Mouse (Mus musculus) forebrain, embryonic 14.5 days (tissue): Measurements from ENCODE around the gene Slc15a3. TPM values are rescaled to one million over a fixed set of nuclear protein-coding genes. Genes with fewer than 3 reads are reported as not detected.

ENCODE experiments used
- ATAC-seq: fragments of 200-750 bp; cut with Nextera tagmentation; 2 replicates; pipeline ENCODE4 v1.8.0; 2017; ENCODE audit warnings: mild to moderate bottlenecking, moderate library complexity
- DNase-seq: peaks from one replicate; pipeline ENCODE4 v3.0.0-alpha.2; 2015; ENCODE audit warnings: low spot score
- H3K27ac ChIP-seq: fragments of 300-500 bp; sonication (generic); 2 replicates; pipeline ENCODE4 v1.5.1; 2014; ENCODE audit warnings: low read depth, mild to moderate bottlenecking, control low read depth, low read length, moderate library complexity
- H3K27me3 ChIP-seq: fragments of 300-500 bp; sonication (generic); replicated peaks from 2 replicates; pipeline ENCODE4 v1.6.1; 2014; ENCODE audit warnings: low read length, control low read depth, mixed read lengths; ENCODE audit not compliant: control insufficient read depth, insufficient read depth
- H3K36me3 ChIP-seq: fragments of 300-500 bp; sonication (generic); 2 replicates; pipeline ENCODE4 v1.6.1; 2014; ENCODE audit warnings: low read length, control low read depth; ENCODE audit not compliant: control insufficient read depth, insufficient read depth
- H3K4me1 ChIP-seq: fragments of 300-500 bp; sonication (generic); 2 replicates; pipeline ENCODE4 v1.6.1; 2014; ENCODE audit warnings: antibody characterized with exemption, low read length, control low read depth; ENCODE audit not compliant: control insufficient read depth, insufficient read depth
- H3K4me2 ChIP-seq: fragments of 300-500 bp; sonication (generic); 2 replicates; pipeline ENCODE4 v1.6.1; 2014; ENCODE audit warnings: mild to moderate bottlenecking, control low read depth, low read length
- H3K4me3 ChIP-seq: fragments of 300-500 bp; sonication (generic); 2 replicates; pipeline ENCODE4 v1.5.1; 2014; ENCODE audit warnings: low read depth, low read length, control low read depth
- H3K9ac ChIP-seq: fragments of 300-500 bp; sonication (generic); 2 replicates; pipeline ENCODE4 v1.6.1; 2014; ENCODE audit warnings: mild to moderate bottlenecking, low read length, control low read depth, moderate library complexity
- H3K9me3 ChIP-seq: fragments of 300-500 bp; sonication (generic); replicated peaks from 2 replicates; pipeline ENCODE4 v1.6.1; 2016; ENCODE audit warnings: low read length, control low read depth, mixed read lengths; ENCODE audit not compliant: control insufficient read depth
- WGBS: fragments of 180-500 bp; shearing (Covaris S2); extraction: QIAGEN DNeasy Blood & Tissue Kit; methylation state at CpG from one replicate; pipeline ENCODE4 v1.1.7; 2014; 5-methylcytosine and 5-hydroxymethylcytosine counted together
- polyA plus RNA-seq: library from polyadenylated mRNA; unstranded; fragments of >200 nt; fragmentation: Nextera tagmentation; extraction: Ambion mirVana; gene quantifications from 2 replicates; pipeline ENCODE4 v1.2.1, GENCODE M21; 2014

Gene Slc15a3
- polyA plus RNA-seq, 1 experiment from 2014 or later: 0.34 TPM

DNA sequence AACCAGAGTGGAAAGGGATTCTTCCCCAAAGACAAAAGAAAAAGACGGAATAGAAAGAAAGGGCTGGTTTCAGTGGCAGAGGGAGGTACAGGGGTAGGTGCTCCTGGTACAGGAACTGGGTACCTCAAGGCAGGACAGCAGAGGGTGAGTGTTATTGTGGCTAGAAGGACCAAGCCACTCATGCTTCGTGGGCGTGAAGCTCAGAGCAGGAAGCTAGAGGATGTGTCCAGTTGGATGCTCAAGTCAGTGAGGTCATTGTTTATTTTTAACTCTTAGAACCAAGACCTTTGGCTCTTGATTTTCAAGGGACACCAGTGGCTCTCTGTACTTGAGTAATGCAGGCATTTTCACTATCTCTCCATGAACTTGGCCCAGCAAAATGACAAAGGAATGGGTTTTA, 7.5 kb upstream of the Slc15a3 start:
- no peak overlapping the region for H3K4me2 ChIP-seq
- no peaks in the 10 kb centered on the region for H3K9me3 ChIP-seq
- H3K36me3 ChIP-seq: no peaks in the 10 kb centered on the region
- DNase-seq: no peak
- no peak overlapping the region for H3K27ac ChIP-seq
- H3K9ac ChIP-seq: no peak overlapping the region
- 94% methylated on average over 3 of the region's 3 CpGs for WGBS
- no peak for ATAC-seq
- H3K27me3 ChIP-seq: no peaks in the 10 kb centered on the region
- H3K4me3 ChIP-seq: no peak overlapping the region
- no peaks in the 10 kb centered on the region for H3K4me1 ChIP-seq

DNA sequence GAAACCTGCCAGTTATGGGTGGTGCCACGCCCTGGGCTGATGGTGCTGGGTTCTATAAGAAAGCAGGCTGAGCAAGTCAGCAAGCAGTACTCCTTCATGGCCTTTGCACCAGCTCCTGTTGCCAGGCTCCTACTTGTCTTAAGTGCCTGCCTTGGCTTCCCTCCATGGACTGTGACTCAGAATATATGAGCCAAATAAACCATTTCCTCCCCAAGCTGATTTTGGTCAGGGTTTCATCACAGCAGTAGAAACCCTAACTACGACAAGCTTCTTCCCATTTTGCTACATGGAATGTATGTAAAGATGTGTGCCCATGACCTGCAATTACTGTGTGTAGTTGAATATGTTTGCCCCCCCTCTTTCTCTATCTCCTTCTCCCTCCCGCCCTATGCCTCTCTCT, 5.9 kb upstream of the Slc15a3 start:
- Histone ChIP-seq H3K36me3 (no peaks in the 10 kb centered on the region), H3K4me2 (no peak overlapping the region), H3K4me1 (no peaks in the 10 kb centered on the region), H3K4me3 (no peak overlapping the region), H3K27me3 (no peaks in the 10 kb centered on the region), H3K9me3 (no peaks in the 10 kb centered on the region), H3K27ac (no peak overlapping the region), H3K9ac (no peak overlapping the region)
- 73% methylated on average over 3 of the region's 3 CpGs for WGBS
- ATAC-seq: no peak
- DNase-seq: no peak

DNA sequence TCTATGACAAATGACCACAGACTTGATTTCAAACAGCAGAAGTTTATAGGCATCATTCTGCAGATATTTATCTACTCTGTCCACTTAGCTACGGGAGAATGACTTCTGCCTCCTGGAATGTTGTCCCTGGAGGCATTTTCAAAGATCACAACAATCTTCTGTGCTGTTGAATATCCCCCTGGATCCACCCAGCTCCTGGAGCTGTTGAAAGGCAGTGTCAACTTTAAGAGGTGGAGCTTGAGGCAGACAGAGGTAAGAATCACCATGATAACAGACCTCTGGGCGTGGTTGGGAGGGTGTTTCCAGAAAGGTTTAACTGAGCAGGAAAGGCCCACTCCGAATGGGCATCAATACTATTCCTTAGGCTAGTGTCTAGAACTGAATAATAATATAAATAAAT, 3.9 kb upstream of the Slc15a3 start:
- Histone ChIP-seq H3K4me2 (no peak overlapping the region), H3K4me1 (no peaks in the 10 kb centered on the region), H3K9me3 (no peaks in the 10 kb centered on the region), H3K9ac (no peak overlapping the region), H3K36me3 (no peaks in the 10 kb centered on the region), H3K27me3 (no peaks in the 10 kb centered on the region), H3K4me3 (no peak overlapping the region), H3K27ac (no peak overlapping the region)
- no peak for DNase-seq
- WGBS: 70% methylated on average over 3 of the region's 3 CpGs
- ATAC-seq: no peak

DNA sequence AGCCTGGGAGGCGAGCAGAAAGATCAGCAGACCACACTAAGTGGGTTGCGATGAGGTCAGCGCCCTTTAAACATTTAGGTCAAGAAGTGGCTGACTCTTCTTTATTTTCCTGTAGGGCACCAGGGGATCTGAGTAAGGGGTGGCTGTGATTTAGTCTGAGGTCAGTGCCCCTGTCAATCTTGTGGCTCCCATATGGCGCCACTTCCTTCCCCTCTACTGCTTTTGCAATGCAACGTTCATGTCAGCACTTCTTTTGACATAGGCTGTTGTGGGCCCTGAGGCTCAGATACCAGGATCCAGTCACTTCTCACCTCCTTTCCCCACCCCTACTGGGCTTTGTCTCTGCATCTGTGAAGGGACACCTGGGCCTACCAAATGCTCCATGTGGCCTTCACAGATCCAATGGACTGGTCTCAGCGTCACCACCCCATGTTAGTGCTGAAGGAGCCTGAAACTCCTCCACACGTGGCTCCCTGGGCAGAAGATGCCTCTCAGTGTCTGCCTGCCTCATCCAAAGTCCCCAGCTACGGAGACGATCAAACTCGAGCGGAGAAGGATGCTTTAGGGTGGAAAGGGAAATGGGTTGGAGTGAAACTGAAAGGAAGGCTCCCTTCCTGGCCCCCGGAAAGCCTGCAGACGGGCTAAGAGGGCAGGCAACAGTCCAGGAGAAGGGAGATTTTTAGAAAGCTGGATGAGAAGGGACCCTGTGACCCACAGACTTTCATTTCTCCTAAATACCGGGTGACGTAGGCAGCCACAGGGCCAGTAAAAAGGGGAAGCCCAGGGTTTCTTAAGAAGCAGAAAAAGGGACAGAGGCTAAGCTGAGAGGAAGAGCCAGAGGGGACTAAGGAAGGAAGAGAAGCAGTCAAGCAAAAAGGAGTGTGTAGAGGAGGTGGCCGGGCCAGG, 2.4 kb downstream of the Slc15a3 start:
- DNase-seq (no peak), ATAC-seq (no peak)
- Histone ChIP-seq H3K27me3 (no peaks in the 10 kb centered on the region), H3K4me3 (no peak overlapping the region), H3K9ac (no peak overlapping the region), H3K4me1 (no peaks in the 10 kb centered on the region), H3K4me2 (no peak overlapping the region), H3K36me3 (no peaks in the 10 kb centered on the region), H3K27ac (no peak overlapping the region), H3K9me3 (no peaks in the 10 kb centered on the region)
- 82% methylated on average over 16 of the region's 16 CpGs for WGBS

DNA sequence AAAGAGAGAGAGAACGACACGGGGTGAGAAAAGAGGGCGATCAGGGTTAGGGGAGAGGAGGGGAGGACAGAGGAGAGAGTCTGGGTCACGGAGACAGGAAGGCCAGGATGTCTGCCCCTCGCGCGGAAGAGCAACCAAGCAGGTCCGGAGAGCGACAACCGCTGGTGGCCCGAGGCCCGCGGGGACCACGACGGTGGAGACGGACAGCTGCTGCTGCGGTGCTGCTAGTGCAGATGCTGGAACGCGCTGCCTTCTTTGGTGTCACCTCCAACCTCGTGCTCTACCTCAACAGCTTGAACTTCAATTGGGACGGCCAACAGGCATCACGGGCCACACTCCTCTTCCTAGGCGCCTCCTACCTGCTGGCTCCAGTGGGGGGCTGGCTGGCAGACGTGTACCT, 3.4 kb downstream of the Slc15a3 start:
- DNase-seq (no peak), ATAC-seq (no peak)
- Histone ChIP-seq H3K4me3 (no peak overlapping the region), H3K9ac (no peak overlapping the region), H3K36me3 (no peaks in the 10 kb centered on the region), H3K9me3 (no peaks in the 10 kb centered on the region), H3K27me3 (no peaks in the 10 kb centered on the region), H3K27ac (no peak overlapping the region), H3K4me1 (no peaks in the 10 kb centered on the region), H3K4me2 (no peak overlapping the region)
- WGBS: 57% methylated on average over 23 of the region's 24 CpGs

DNA sequence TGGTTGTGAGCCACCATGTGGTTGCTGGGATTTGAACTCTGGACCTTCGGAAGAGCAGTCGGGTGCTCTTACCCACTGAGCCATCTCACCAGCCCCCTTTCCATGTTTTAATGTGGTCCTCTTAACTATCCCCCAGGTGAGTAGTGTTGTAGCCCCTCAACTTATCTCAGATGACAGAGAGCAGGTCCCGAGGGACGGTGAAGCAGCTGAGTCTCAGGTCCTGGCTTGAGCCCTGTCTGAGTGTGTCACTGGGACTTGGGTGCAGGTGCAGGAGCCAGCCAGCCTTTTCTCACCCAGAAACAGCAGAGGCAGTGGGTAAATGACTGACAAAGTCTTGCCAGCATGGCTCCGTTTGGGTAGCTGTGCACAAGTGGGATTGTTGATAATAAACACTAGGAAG, 4.7 kb downstream of the Slc15a3 start:
- no peak overlapping the region for H3K4me2 ChIP-seq
- no peaks in the 10 kb centered on the region for H3K36me3 ChIP-seq
- no peak overlapping the region for H3K27ac ChIP-seq
- H3K9ac ChIP-seq: no peak overlapping the region
- no peak overlapping the region for H3K4me3 ChIP-seq
- no peaks in the 10 kb centered on the region for H3K27me3 ChIP-seq
- H3K4me1 ChIP-seq: no peaks in the 10 kb centered on the region
- WGBS: 91% methylated on average over 5 of the region's 5 CpGs
- no peak for ATAC-seq
- no peak for DNase-seq
- H3K9me3 ChIP-seq: no peaks in the 10 kb centered on the region

- no peak overlapping the region for H3K4me2 ChIP-seq
Measured at GRCm38 (mm10) chr19:10845454-10845853, 5.9 kb downstream of the Slc15a3 start.

GRCm38 (mm10) chr19:10846150-10846549, 6.6 kb downstream of the Slc15a3 start:
- Histone ChIP-seq H3K36me3 (no peaks in the 10 kb centered on the region), H3K9me3 (no peaks in the 10 kb centered on the region), H3K27ac (no peak overlapping the region), H3K4me1 (no peaks in the 10 kb centered on the region), H3K4me2 (no peak overlapping the region), H3K9ac (no peak overlapping the region), H3K4me3 (no peak overlapping the region), H3K27me3 (no peaks in the 10 kb centered on the region)
- 80% methylated on average over 7 of the region's 7 CpGs for WGBS
- ATAC-seq (no peak), DNase-seq (no peak)

More at GRCm38 (mm10) chr19:10845454-10845853, 5.9 kb downstream of the Slc15a3 start:
- Histone ChIP-seq H3K9ac (no peak overlapping the region), H3K9me3 (no peaks in the 10 kb centered on the region), H3K27ac (no peak overlapping the region), H3K36me3 (no peaks in the 10 kb centered on the region), H3K4me3 (no peak overlapping the region), H3K27me3 (no peaks in the 10 kb centered on the region), H3K4me1 (no peaks in the 10 kb centered on the region)
- DNase-seq: no peak
- ATAC-seq: no peak
- WGBS: 80% methylated on average over 3 of the region's 3 CpGs

DNA sequence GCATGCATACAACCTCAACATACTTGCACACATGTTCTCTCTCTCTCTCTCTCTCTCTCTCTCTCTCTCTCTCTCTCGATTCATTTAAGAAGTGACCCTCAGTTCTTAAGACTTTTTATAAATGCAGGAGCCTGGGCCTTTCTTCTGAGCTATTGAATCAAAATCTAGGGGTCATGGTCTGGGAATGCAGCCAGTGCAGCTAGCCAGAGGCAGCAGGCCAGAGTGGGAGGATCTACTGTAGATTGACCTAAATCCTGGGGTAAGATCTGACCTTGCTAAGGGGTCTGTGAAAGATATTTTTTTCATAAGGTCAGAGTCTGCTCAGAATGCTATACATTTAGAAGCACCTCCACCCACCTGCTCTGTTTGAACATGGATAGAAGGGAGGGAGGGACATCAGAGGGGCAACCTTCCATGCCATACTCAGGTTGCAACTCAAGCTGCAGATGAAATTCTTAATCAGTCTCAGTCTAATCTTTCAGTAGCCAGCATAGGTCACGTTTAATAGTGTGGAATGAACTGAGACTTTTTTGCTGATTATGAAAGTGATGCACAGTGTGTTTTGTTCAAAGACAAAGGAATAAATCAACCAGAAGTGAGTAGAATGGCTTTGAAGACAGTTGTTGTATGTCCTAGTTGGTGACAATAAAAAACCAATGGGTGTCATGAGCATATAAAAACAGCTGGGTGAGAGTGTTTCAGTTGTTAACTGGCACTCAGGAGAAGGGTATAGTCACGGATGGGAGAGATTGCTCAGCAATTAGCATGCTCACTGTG, 8.0 kb downstream of the Slc15a3 start:
- Histone ChIP-seq H3K4me1 (no peaks in the 10 kb centered on the region), H3K4me2 (no peak overlapping the region), H3K9me3 (no peaks in the 10 kb centered on the region), H3K9ac (no peak overlapping the region), H3K4me3 (no peak overlapping the region), H3K36me3 (no peaks in the 10 kb centered on the region), H3K27me3 (no peaks in the 10 kb centered on the region), H3K27ac (no peak overlapping the region)
- DNase-seq (peak; percentile 33), ATAC-seq (no peak)
- WGBS: 43% methylated on average over 3 of the region's 3 CpGs
